Mouse (Mus musculus) lung, embryonic 16.5 days (tissue): ENCODE measurements around the gene Depdc1b. TPM values are rescaled to one million over a fixed set of nuclear protein-coding genes. Genes with fewer than 3 reads are reported as not detected.

Source experiments
- polyA plus RNA-seq: library from polyadenylated mRNA; unstranded; fragments of >200 nt; fragmentation: Nextera tagmentation; extraction: Ambion mirVana; gene quantifications from 2 replicates; pipeline ENCODE4 v1.2.1, GENCODE M21; 2015

The Depdc1b gene
- polyA plus RNA-seq, 1 experiment from 2014 or later, result 14.3 TPM

Other genes starting within 250 kb of the Depdc1b start
- gene Ndufaf2, start 157.7 kb upstream of the Depdc1b start, polyA plus RNA-seq, result 61.8 and 62.7 TPM in 2 replicates
- 14.1 and 15.3 TPM in 2 replicates for gene Ercc8, start 157.6 kb upstream of the Depdc1b start, polyA plus RNA-seq
- gene Elovl7, start 101.9 kb upstream of the Depdc1b start, polyA plus RNA-seq, result 12.3 and 12.5 TPM in 2 replicates
- 14.9 and 18.2 TPM in 2 replicates for gene Pde4d, start 133.6 kb downstream of the Depdc1b start, polyA plus RNA-seq